Mouse (Mus musculus) forebrain, embryonic 14.5 days (tissue): Measurements from ENCODE around the gene Polr2h. TPM values are rescaled to one million over a fixed set of nuclear protein-coding genes. Genes with fewer than 3 reads are reported as not detected.
"Not testable (repeated sequence)": the region's sequence is repeated elsewhere in the genome, so short reads cannot be mapped to it uniquely, and the experiment has no call there.

Experiments
- ATAC-seq: fragments of 200-750 bp; cut with Nextera tagmentation; 2 replicates; pipeline ENCODE4 v1.8.0; 2017; ENCODE audit warnings: mild to moderate bottlenecking, moderate library complexity
- DNase-seq: peaks from one replicate; pipeline ENCODE4 v3.0.0-alpha.2; 2015; ENCODE audit warnings: low spot score
- H3K27ac ChIP-seq: fragments of 300-500 bp; sonication (generic); 2 replicates; pipeline ENCODE4 v1.5.1; 2014; ENCODE audit warnings: low read depth, mild to moderate bottlenecking, control low read depth, low read length, moderate library complexity
- H3K27me3 ChIP-seq: fragments of 300-500 bp; sonication (generic); replicated peaks from 2 replicates; pipeline ENCODE4 v1.6.1; 2014; ENCODE audit warnings: low read length, control low read depth, mixed read lengths; ENCODE audit not compliant: control insufficient read depth, insufficient read depth
- H3K36me3 ChIP-seq: fragments of 300-500 bp; sonication (generic); 2 replicates; pipeline ENCODE4 v1.6.1; 2014; ENCODE audit warnings: low read length, control low read depth; ENCODE audit not compliant: control insufficient read depth, insufficient read depth
- H3K4me1 ChIP-seq: fragments of 300-500 bp; sonication (generic); 2 replicates; pipeline ENCODE4 v1.6.1; 2014; ENCODE audit warnings: antibody characterized with exemption, low read length, control low read depth; ENCODE audit not compliant: control insufficient read depth, insufficient read depth
- H3K4me2 ChIP-seq: fragments of 300-500 bp; sonication (generic); 2 replicates; pipeline ENCODE4 v1.6.1; 2014; ENCODE audit warnings: mild to moderate bottlenecking, control low read depth, low read length
- H3K4me3 ChIP-seq: fragments of 300-500 bp; sonication (generic); 2 replicates; pipeline ENCODE4 v1.5.1; 2014; ENCODE audit warnings: low read depth, low read length, control low read depth
- H3K9ac ChIP-seq: fragments of 300-500 bp; sonication (generic); 2 replicates; pipeline ENCODE4 v1.6.1; 2014; ENCODE audit warnings: mild to moderate bottlenecking, low read length, control low read depth, moderate library complexity
- H3K9me3 ChIP-seq: fragments of 300-500 bp; sonication (generic); replicated peaks from 2 replicates; pipeline ENCODE4 v1.6.1; 2016; ENCODE audit warnings: low read length, control low read depth, mixed read lengths; ENCODE audit not compliant: control insufficient read depth
- WGBS: fragments of 180-500 bp; shearing (Covaris S2); extraction: QIAGEN DNeasy Blood & Tissue Kit; methylation state at CpG from one replicate; pipeline ENCODE4 v1.1.7; 2014; 5-methylcytosine and 5-hydroxymethylcytosine counted together
- polyA plus RNA-seq: library from polyadenylated mRNA; unstranded; fragments of >200 nt; fragmentation: Nextera tagmentation; extraction: Ambion mirVana; gene quantifications from 2 replicates; pipeline ENCODE4 v1.2.1, GENCODE M21; 2014

Gene Polr2h
- 112 and 126 TPM in 2 replicates for polyA plus RNA-seq

DNA sequence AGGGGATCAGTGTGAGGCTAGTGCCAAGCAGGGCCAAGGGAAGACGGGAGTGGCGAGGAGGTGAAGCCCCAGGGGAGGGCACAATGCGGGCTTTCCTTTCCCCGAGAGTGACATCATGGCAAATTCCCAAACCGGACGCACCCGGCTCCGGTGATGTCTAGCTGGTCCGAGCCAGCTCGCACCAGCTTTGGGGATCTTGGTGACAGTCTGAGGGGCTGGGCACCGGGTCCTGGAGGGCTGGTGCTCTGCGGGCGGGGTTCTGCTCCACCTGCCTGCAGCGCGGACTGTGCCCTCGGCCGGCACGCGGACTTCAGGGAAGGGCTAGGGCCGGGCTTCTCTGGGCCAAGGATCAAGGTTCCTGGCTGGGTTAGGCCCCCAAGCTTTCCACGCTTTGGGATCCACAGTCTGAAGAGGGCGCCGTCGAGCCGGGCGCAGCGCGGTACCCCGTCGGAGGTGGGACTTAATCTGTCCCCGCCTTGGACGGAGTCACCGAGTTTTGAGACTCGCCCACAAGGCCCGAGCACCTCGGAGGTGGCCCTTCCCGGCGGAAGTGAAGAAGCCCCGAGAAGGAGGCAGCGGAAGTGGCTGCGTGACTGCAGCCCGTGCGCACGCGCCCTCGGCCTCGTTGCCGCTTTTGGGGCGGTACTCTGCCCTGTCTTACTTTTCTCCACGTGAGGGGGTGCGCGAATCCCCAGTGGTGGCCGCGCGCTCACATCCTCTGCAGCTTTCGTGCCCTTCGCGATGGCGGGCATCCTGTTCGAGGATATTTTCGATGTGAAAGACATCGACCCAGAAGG is at the start of gene Polr2h, which contains the start of gene Clcn2:
Gene Polr2h, plus strand, starts transcription at position 485 of the 797 bp plus-strand sequence.
Gene Clcn2, minus strand, starts transcription at position 566 of the 797 bp plus-strand sequence.
- peak within 1 kb of the TSS; percentile 81 for H3K9ac ChIP-seq
- WGBS, result under 1% methylated on average over 62 of the region's 62 CpGs
- H3K27ac ChIP-seq, result peak within 1 kb of the TSS; percentile 87
- no peaks in the 10 kb centered on the region for H3K27me3 ChIP-seq
- peaks cover 29% of the 10 kb centered on the region for H3K4me1 ChIP-seq
- H3K36me3 ChIP-seq, result peaks cover 29% of the 10 kb centered on the region
- H3K4me2 ChIP-seq, result peak within 1 kb of the TSS; percentile 76
- peak; percentile 97 for DNase-seq
- H3K4me3 ChIP-seq, result peak within 1 kb of the TSS; percentile 64
- peak; percentile 84 for ATAC-seq
- no peaks in the 10 kb centered on the region for H3K9me3 ChIP-seq

DNA sequence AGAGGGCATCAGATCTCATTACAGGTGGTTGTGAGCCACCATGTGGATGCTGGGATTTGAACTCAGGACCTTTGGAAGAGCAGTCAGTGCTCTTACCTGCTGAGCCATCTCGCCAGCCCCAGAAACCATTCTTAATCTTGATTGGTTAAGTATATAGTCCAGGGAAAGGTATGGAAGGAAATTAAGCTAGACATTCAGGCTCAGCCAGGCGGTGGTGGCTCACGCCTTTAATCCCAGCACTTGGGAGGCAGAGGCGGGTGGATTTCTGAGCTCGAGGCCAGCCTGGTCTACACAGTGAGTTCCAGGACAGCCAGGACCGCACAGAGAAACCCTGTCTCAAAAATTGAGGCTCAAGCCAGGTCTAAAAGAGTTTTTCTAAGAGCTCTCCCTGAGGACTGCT is 49.5 kb upstream of the Polr2h start, which contains the start of gene Eif4g1:
Gene Eif4g1, plus strand, starts transcription at position 301 of the 400 bp plus-strand sequence.
- WGBS, result 94% methylated on average over 2 of the region's 6 CpGs
- not testable (repeated sequence) for H3K4me1 ChIP-seq, H3K4me2 ChIP-seq, H3K4me3 ChIP-seq, H3K27me3 ChIP-seq, H3K9ac ChIP-seq, ATAC-seq, H3K27ac ChIP-seq, H3K9me3 ChIP-seq, DNase-seq
- H3K36me3 ChIP-seq, result peaks cover 18% of the 10 kb centered on the region; the same call in 1 of the 2 replicates

DNA sequence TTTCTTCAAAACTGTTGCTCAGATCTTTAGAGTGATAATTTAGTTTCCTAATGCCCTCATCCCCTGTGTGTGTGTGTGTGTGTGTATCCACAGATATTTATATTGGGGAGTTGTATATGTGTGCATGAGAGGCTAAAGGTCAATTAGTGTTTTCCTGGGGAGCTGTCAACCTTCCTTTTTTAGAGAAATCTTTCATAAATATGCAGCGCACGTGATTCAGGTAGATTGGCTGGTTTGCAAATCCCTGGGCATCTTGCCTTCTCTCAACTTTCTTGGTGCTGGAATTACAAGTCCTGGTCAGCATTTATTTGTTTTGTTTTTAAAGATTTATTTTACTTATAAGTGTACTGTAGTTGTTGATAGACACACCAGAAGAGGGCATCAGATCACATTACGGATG is 47.2 kb upstream of the Polr2h start:
- Histone ChIP-seq H3K4me1 (peaks cover 9% of the 10 kb centered on the region), H3K9ac (no peak overlapping the region), H3K27ac (no peak overlapping the region), H3K27me3 (no peaks in the 10 kb centered on the region), H3K4me2 (no peak overlapping the region), H3K4me3 (no peak overlapping the region), H3K9me3 (no peaks in the 10 kb centered on the region), H3K36me3 (peaks cover 6% of the 10 kb centered on the region)
- WGBS, result 92% methylated on average over 3 of the region's 3 CpGs
- ATAC-seq (no peak), DNase-seq (no peak)

DNA sequence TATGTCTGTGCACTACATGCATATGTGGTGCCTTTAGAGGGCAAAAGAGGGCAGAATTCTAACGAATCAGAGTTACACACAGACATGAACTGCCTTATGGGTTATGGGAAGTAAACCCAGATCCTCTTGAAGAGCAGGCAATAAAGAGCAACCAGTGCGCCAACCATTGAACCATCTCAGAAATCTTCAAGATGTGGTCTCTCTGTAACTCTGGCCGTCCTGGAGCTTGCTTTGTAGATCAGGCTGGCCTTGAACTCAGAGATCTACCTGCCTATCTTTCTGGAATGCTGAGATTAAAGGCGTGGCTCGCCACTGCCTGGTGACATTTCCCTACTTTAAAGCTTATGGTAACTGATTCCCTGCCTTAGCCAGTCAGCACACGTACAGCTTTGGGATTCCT is 45.6 kb upstream of the Polr2h start:
- Histone ChIP-seq H3K27me3 (no peaks in the 10 kb centered on the region), H3K27ac (no peak overlapping the region), H3K4me1 (peaks cover 9% of the 10 kb centered on the region), H3K4me3 (peak overlapping the region; percentile 92; the same call in 1 of the 2 replicates), H3K36me3 (peaks cover 22% of the 10 kb centered on the region), H3K4me2 (peak overlapping the region; percentile 93), H3K9ac (no peak overlapping the region; the same call in 1 of the 2 replicates), H3K9me3 (no peaks in the 10 kb centered on the region)
- no peak for ATAC-seq
- no peak for DNase-seq
- WGBS, result 23% methylated on average over 6 of the region's 6 CpGs

DNA sequence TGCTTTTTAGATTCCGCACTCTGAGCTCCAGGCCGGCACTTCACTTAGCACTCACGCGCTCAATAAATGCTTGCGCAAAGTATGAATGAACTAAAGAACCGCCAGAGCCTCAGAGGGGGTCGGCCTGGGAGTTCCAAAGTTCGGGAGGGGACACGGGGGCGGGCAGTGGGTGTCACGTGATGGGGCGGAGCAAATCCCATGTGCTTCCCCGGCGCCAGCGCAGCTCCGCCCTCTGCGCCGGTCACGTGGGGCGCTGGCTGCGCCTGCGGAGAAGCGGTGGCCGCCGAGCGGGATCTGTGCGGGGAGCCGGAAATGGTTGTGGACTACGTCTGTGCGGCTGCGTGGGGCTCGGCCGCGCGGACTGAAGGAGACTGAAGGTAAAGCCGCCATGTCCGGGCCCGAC is 45.0 kb upstream of the Polr2h start:
- Histone ChIP-seq H3K4me3 (peak overlapping the region; percentile 92), H3K27me3 (no peaks in the 10 kb centered on the region), H3K9ac (peak overlapping the region; percentile 96), H3K4me1 (peaks cover 9% of the 10 kb centered on the region), H3K36me3 (peaks cover 28% of the 10 kb centered on the region), H3K9me3 (no peaks in the 10 kb centered on the region), H3K27ac (peak overlapping the region; percentile 87), H3K4me2 (peak overlapping the region; percentile 93)
- ATAC-seq (peak; percentile 98), DNase-seq (peak; percentile 97)
- WGBS, result 4% methylated on average over 20 of the region's 38 CpGs

DNA sequence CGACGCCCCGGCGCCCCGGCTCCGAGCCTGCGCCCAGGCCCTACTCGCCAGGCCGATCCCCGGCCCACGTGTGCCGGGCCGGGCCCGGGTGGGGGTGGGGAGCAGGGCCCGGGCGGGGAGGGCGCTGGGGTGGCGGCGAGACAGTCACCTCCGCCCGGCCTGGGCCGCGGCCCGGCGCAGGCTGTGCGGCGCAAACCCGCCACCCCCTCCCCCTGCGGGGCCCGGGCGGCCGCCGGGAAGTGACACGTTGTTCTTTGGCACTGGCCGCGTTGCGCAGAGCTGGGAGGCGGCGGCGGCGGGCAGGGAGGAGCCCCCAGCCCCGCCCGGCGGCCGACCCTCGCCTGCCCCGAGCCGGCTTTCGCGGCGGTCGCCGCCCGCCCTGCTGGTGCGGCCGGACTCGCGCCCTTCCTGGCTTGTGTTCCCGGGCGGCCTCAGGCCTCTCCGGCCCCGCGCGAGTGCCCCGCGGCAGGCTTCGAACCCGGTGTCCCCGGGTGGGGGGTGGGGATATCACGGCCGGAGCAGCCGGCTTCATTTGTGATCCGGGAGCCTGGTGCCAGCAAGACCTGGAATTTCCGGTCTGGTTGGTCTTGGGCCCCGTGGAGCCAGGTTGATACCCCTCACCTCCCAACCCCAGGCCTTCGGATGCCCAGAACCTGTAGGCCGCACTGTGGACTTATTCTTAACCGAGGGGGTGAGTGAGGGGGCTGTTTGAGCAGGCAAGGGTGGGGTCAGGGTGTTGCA is 44.3 kb upstream of the Polr2h start:
- peak overlapping the region; percentile 96 for H3K9ac ChIP-seq
- H3K27ac ChIP-seq, result peak overlapping the region; percentile 87
- under 1% methylated on average over 40 of the region's 78 CpGs for WGBS
- no peaks in the 10 kb centered on the region for H3K27me3 ChIP-seq
- H3K4me3 ChIP-seq, result peak overlapping the region; percentile 92
- H3K4me2 ChIP-seq, result peak overlapping the region; percentile 93
- H3K36me3 ChIP-seq, result peaks cover 34% of the 10 kb centered on the region
- no peak for DNase-seq
- H3K4me1 ChIP-seq, result peaks cover 9% of the 10 kb centered on the region
- ATAC-seq, result peak; percentile 83; the same call in 1 of the 2 replicates
- no peaks in the 10 kb centered on the region for H3K9me3 ChIP-seq

DNA sequence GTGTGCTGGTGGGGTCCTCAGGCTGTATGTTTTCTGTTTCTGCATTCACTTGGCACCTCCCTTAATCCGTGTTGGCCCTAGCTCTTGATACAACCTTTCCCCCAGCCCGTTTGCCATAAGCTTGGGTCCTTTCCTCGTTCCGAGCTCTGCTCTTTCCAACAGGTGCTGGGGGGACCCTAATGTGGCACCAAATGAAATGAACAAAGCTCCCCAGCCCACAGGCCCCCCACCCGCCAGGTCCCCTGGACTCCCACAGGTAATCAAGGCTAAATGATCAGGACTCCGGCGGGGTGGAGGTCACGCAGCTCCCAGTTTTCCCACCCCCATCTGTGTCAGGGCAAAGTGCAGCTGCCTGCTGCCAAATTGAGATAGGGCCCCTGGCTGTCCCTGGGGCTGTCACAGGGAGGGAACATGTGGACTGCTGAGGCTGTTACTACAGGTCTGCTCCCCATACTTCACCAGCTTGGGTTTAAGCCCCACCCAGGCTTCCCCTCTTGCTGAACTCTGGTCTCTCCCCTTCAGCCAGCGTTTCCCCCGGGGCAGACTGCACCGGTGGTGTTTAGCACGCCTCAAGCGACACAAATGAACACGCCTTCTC is 43.7 kb upstream of the Polr2h start:
- DNase-seq (no peak), ATAC-seq (no peak)
- WGBS, result 10% methylated on average over 14 of the region's 14 CpGs

DNA sequence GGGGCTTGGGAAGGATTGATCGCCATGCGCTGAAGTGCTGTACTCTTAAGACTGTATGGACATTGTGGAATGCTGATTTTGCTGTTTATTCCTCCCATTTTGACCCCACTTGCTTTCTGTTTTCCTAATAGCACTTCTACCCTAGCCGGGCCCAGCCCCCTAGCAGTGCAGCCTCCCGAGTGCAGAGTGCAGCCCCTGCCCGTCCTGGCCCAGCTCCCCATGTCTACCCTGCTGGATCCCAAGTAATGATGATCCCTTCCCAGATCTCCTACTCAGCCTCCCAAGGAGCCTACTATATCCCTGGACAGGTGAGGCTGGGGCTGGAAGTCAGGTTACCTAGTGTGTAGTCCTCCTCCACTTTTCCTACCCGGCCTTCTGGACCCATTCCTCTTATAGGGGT is 42.3 kb upstream of the Polr2h start:
- 93% methylated on average over 6 of the region's 6 CpGs for WGBS
- Histone ChIP-seq H3K27me3 (no peaks in the 10 kb centered on the region), H3K4me1 (peaks cover 9% of the 10 kb centered on the region), H3K4me2 (no peak overlapping the region), H3K36me3 (peaks cover 55% of the 10 kb centered on the region), H3K27ac (no peak overlapping the region), H3K4me3 (no peak overlapping the region), H3K9me3 (no peaks in the 10 kb centered on the region), H3K9ac (no peak overlapping the region)
- no peak for ATAC-seq
- DNase-seq, result no peak

More for the DNA sequence above, 43.7 kb upstream of the Polr2h start:
- Histone ChIP-seq H3K27me3 (no peaks in the 10 kb centered on the region), H3K9me3 (no peaks in the 10 kb centered on the region), H3K36me3 (peaks cover 41% of the 10 kb centered on the region), H3K4me2 (peak overlapping the region; percentile 93), H3K4me3 (peak overlapping the region; percentile 92), H3K27ac (peak overlapping the region; percentile 87; the same call in 1 of the 2 replicates), H3K4me1 (peaks cover 9% of the 10 kb centered on the region), H3K9ac (peak overlapping the region; percentile 96)
